Mouse (Mus musculus) kidney, adult 10 weeks (tissue): ENCODE data around the gene Jun. TPM values are rescaled to one million over a fixed set of nuclear protein-coding genes. Genes with fewer than 3 reads are reported as not detected.

Source experiments
- polyA plus RNA-seq: library from polyadenylated mRNA; stranded (reverse); fragments of 350-450 nt; fragmentation: Illumina TruSeq; extraction: RNeasy Lipid Tissue Mini Kit (QIAGEN cat#74804); gene quantifications from one replicate; pipeline ENCODE4 v1.2.3, GENCODE M21; 2014; ENCODE audit warnings: low read depth, low replicate concordance

Jun gene
- 21.3 TPM for polyA plus RNA-seq

GRCm38 (mm10) chr4:95052025-95052899, at the start of gene Jun:
Gene Jun, minus strand, starts transcription at chr4:95052222.

Other genes starting within 250 kb of the Jun start
- gene Eqtn, start 123.4 kb downstream of the Jun start, polyA plus RNA-seq, result not detected
- gene Mysm1, start 73.1 kb downstream of the Jun start, polyA plus RNA-seq, result 26.2 TPM